Mouse (Mus musculus): ENCODE data around the gene Ccdc88c. TPM values are rescaled to one million over a fixed set of nuclear protein-coding genes. Genes with fewer than 3 reads are reported as not detected.

Gene Ccdc88c
- polyA plus RNA-seq, 1 experiment, result 1.6 TPM

GRCm38 (mm10) chr12:100941361-100941760 lies 87.5 kb downstream of the Ccdc88c start:
- TF ChIP-seq CTCF (IDR thresholded peaks at IDR 0.05; ENCODE audit: borderline replicate concordance, insufficient read depth, low read length), result no peak
- TF ChIP-seq POLR2A (IDR thresholded peaks at IDR 0.05; ENCODE audit: low read depth, low read length), result no peak
- no peak overlapping the region for H3K27ac ChIP-seq (ENCODE audit: insufficient read depth, low read length)
- H3K4me3 ChIP-seq (ENCODE audit: insufficient read depth, low read length), result no peak overlapping the region
- no peaks in the 10 kb centered on the region for H3K4me1 ChIP-seq (ENCODE audit: control insufficient read depth, insufficient read depth, low read length)

DNA sequence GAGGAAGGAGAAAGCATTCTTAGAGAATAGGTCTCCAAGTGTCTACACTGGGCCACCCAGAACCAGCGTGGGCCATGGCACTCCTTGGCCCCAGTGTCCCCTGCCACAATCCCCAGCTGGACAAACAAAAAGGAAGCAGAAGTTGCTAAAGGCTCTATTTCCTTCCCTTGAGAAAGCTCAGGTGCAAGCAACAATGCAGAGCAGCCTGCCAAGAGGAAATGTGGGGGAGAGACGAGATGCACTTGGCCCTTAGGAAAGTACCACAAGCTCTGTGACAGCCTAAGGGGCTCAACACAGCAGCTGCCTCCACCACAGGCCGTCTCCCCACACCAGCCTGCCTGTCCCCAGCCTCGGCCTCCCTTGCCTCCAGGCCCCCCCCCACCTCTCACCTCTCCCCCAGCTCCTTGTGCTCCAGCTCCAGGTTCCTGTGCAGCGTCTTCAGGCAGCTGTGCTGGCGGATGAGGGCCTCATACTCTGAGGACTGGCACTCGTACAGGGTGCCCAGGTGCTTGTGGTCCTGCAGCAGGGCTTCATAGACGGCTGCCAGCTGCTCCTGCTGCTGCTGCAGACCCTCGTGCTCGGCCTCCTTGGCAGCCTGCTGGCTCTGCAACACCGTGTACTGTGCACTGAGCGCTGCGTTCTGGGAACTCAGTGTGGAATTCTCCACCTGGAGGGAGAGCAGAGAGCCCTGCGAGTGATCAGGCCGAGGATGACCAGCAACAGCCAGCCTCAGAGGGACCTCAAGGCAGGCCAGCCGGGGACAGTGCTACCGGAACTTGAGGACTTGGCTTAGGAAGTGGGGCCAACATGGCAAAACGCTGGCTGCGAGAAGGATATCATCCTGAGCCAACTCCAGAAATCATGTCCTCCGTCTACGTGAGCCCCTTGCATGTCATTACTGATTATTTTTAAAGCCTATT lies 91.2 kb downstream of the Ccdc88c start:
- Histone ChIP-seq H3K4me3 (ENCODE audit: insufficient read depth, low read length) (no peak overlapping the region), H3K27ac (ENCODE audit: insufficient read depth, low read length) (no peak overlapping the region), H3K4me1 (ENCODE audit: control insufficient read depth, insufficient read depth, low read length) (no peaks in the 10 kb centered on the region)
- TF ChIP-seq CTCF (IDR thresholded peaks at IDR 0.05; ENCODE audit: borderline replicate concordance, insufficient read depth, low read length), result no peak
- TF ChIP-seq POLR2A (IDR thresholded peaks at IDR 0.05; ENCODE audit: low read depth, low read length), result no peak

GRCm38 (mm10) chr12:100936737-100937136 lies 92.1 kb downstream of the Ccdc88c start:
- Histone ChIP-seq H3K4me1 (ENCODE audit: control insufficient read depth, insufficient read depth, low read length) (no peaks in the 10 kb centered on the region), H3K27ac (ENCODE audit: insufficient read depth, low read length) (no peak overlapping the region), H3K4me3 (ENCODE audit: insufficient read depth, low read length) (no peak overlapping the region)
- no peak for TF ChIP-seq POLR2A (IDR thresholded peaks at IDR 0.05; ENCODE audit: low read depth, low read length)
- TF ChIP-seq CTCF (IDR thresholded peaks at IDR 0.05; ENCODE audit: borderline replicate concordance, insufficient read depth, low read length), result no peak

DNA sequence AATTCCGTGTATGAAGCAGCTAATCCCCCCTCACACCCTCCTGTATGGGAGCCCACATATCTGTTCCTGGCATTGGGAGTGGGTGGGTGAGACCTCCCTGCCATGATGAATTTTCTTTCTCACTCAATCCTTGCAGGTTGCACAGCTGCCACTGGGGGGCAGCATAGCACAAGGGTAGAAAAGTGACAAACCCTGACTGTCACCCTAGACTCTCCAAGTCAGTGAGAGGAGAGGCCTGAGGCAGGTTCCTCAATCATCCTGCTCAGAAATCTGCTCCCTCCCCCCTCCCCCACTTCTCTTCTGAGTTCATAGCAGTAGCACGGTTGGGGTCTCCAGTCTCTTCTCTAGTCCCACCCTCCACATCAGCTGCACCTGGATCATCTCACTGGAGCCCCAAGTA lies 92.7 kb downstream of the Ccdc88c start:
- Histone ChIP-seq H3K4me3 (ENCODE audit: insufficient read depth, low read length) (no peak overlapping the region), H3K4me1 (ENCODE audit: control insufficient read depth, insufficient read depth, low read length) (no peaks in the 10 kb centered on the region), H3K27ac (ENCODE audit: insufficient read depth, low read length) (no peak overlapping the region)
- TF ChIP-seq POLR2A (IDR thresholded peaks at IDR 0.05; ENCODE audit: low read depth, low read length) (no peak), CTCF (IDR thresholded peaks at IDR 0.05; ENCODE audit: borderline replicate concordance, insufficient read depth, low read length) (peak; percentile 72; the same call in 1 of the 2 replicates)

DNA sequence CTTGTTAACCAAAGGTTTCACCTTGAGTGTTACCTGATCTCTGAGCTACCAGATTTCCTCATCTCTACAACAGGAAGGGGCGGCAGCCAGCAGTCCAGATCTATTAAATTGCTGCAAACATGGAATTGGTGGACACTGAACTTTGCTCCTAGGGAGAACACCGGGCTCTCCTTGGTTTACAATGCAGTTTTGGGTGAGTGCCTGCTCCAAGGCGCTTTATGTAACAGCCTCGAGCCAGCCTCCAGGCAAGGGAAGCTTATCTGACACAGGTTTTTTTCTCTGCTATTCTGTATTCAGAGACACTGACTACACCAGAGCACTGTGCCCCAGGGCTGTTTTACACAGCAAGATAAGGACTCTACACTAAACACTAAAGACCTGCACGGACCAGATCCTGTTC lies 94.1 kb downstream of the Ccdc88c start:
- H3K4me1 ChIP-seq (ENCODE audit: control insufficient read depth, insufficient read depth, low read length), result no peaks in the 10 kb centered on the region
- H3K27ac ChIP-seq (ENCODE audit: insufficient read depth, low read length), result no peak overlapping the region
- no peak overlapping the region for H3K4me3 ChIP-seq (ENCODE audit: insufficient read depth, low read length)
- no peak for TF ChIP-seq CTCF (IDR thresholded peaks at IDR 0.05; ENCODE audit: borderline replicate concordance, insufficient read depth, low read length)
- no peak for TF ChIP-seq POLR2A (IDR thresholded peaks at IDR 0.05; ENCODE audit: low read depth, low read length)

DNA sequence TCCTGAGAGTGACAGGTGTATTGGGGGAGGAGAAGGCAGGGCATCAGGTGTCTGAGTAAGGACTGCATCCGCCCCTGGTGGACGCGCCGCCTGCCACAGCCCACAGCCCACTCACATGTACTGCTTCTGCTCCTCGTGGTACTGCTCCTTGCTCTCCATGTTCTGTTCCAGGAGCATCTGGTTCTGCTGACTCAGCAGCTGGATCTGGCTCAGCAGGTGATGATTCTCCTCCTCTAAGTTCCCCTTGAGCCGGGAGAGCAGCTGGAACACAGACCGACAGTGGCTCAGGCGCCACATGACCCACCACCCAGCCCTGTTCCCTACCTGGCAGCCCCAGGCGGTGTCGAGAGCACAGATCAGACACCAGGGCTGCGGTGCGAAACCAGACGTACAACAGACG lies 97.2 kb downstream of the Ccdc88c start:
- no peaks in the 10 kb centered on the region for H3K4me1 ChIP-seq (ENCODE audit: control insufficient read depth, insufficient read depth, low read length)
- H3K4me3 ChIP-seq (ENCODE audit: insufficient read depth, low read length), result no peak overlapping the region
- no peak overlapping the region for H3K27ac ChIP-seq (ENCODE audit: insufficient read depth, low read length)
- TF ChIP-seq POLR2A (IDR thresholded peaks at IDR 0.05; ENCODE audit: low read depth, low read length) (no peak), CTCF (IDR thresholded peaks at IDR 0.05; ENCODE audit: borderline replicate concordance, insufficient read depth, low read length) (no peak)

DNA sequence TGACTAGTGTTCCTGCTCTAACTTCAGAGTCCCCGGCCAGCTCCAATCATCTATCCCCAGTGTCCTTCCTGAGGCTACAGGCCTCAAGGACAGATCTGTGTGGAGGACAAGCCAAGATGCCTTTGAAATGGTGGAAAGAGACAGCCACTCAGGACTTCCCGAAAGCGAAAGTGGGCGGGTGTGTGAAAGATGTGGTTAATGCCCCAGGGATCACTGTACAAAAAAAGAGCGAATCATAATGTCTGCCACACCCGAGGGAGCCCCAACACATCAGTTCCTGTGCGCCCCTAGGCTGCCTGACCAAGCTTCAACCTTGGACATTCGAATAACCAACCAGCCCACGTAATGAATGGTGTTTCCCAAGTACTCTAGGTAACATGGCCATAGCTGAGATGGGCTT lies 100.6 kb downstream of the Ccdc88c start:
- TF ChIP-seq CTCF (IDR thresholded peaks at IDR 0.05; ENCODE audit: borderline replicate concordance, insufficient read depth, low read length) (no peak), POLR2A (IDR thresholded peaks at IDR 0.05; ENCODE audit: low read depth, low read length) (no peak)
- Histone ChIP-seq H3K4me1 (ENCODE audit: control insufficient read depth, insufficient read depth, low read length) (no peaks in the 10 kb centered on the region), H3K4me3 (ENCODE audit: insufficient read depth, low read length) (no peak overlapping the region), H3K27ac (ENCODE audit: insufficient read depth, low read length) (no peak overlapping the region)

GRCm38 (mm10) chr12:100925644-100926619 lies 102.9 kb downstream of the Ccdc88c start:
- Histone ChIP-seq H3K27ac (ENCODE audit: insufficient read depth, low read length) (no peak overlapping the region), H3K4me1 (ENCODE audit: control insufficient read depth, insufficient read depth, low read length) (no peaks in the 10 kb centered on the region), H3K4me3 (ENCODE audit: insufficient read depth, low read length) (no peak overlapping the region)
- no peak for TF ChIP-seq POLR2A (IDR thresholded peaks at IDR 0.05; ENCODE audit: low read depth, low read length)
- no peak for TF ChIP-seq CTCF (IDR thresholded peaks at IDR 0.05; ENCODE audit: borderline replicate concordance, insufficient read depth, low read length)

- H3K4me1 ChIP-seq (ENCODE audit: control insufficient read depth, insufficient read depth, low read length), result no peaks in the 10 kb centered on the region
- no peak overlapping the region for H3K27ac ChIP-seq (ENCODE audit: insufficient read depth, low read length)
- no peak overlapping the region for H3K4me3 ChIP-seq (ENCODE audit: insufficient read depth, low read length)
- TF ChIP-seq CTCF (IDR thresholded peaks at IDR 0.05; ENCODE audit: borderline replicate concordance, insufficient read depth, low read length) (no peak), POLR2A (IDR thresholded peaks at IDR 0.05; ENCODE audit: low read depth, low read length) (no peak)
Observed at GRCm38 (mm10) chr12:100924646-100925339, 104.1 kb downstream of the Ccdc88c start.

Data from embryonic fibroblast, embryonic 13.5 days (primary cell).